Comparison of ENCODE assay signal across 9 mouse cellular contexts in the genomic region with DNA sequence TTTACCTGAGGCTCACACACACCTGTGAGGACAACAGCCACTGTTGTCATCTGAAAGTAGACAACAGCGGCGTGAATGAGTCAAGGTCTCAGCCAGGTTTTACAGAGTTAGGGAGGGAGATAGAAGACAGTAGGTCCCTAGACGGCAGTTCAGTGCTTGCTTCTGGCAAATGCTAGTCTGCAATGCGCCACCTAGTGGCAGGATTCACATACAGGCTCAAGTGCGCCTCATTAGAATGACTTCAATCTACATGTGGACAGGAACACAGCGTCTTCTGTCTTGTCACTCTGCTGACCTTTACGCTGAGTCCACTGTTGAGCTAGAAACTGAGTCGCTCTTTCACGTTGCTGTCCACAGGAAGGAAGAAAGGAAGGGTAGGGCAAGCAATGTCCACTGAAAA.
A peak's percentile ranks its signal among the peaks of the same experiment; 100 is the strongest.
DNase-seq lines count a peak whose midpoint lies in the region; ATAC-seq and TF ChIP-seq lines count a peak whose summit lies in the region.
"Had no signal": no experiment of that assay in that cellular context is flagged by ENCODE, and none has a peak within 500 bp of the region (broad histone marks: within the 10 kb centered on the region; RNA-seq: fewer than 3 reads in every experiment).

No protein-coding gene starts in this region.

- H3K36me3 ChIP-seq in kidney, embryonic 16.5 days (ENCODE audit: insufficient read depth, low read length), result no peaks in the 10 kb centered on the region
- no peaks in the 10 kb centered on the region for H3K36me3 ChIP-seq in embryonic facial prominence, embryonic 11.5 days (replicated peaks; ENCODE audit: control insufficient read depth, insufficient read depth, low read depth, low read length)
- no peaks in the 10 kb centered on the region for H3K36me3 ChIP-seq in intestine, postnatal 0 days (ENCODE audit: control insufficient read depth, insufficient read depth)
- H3K36me3 ChIP-seq in limb, embryonic 13.5 days, result no peaks in the 10 kb centered on the region
- H3K36me3 ChIP-seq in neural tube, embryonic 11.5 days (ENCODE audit: control insufficient read depth, insufficient read depth, low read length), result no peaks in the 10 kb centered on the region

- 35% methylated on average over 9 of the region's 9 CpGs for WGBS in kidney, embryonic 16.5 days
- 28% methylated on average over 9 of the region's 9 CpGs for WGBS in embryonic facial prominence, embryonic 11.5 days
- WGBS in intestine, postnatal 0 days, result 30% methylated on average over 9 of the region's 9 CpGs
- WGBS in limb, embryonic 13.5 days, result 42% methylated on average over 9 of the region's 9 CpGs
- 28% methylated on average over 9 of the region's 9 CpGs for WGBS in neural tube, embryonic 11.5 days

- peaks cover 10% of the 10 kb centered on the region; the same call in 1 of the 2 replicates for H3K4me1 ChIP-seq in kidney, embryonic 16.5 days (ENCODE audit: insufficient read depth, low read length)
- H3K4me1 ChIP-seq in embryonic facial prominence, embryonic 11.5 days (ENCODE audit: control insufficient read depth, insufficient read depth, low read length), result no peaks in the 10 kb centered on the region
- no peaks in the 10 kb centered on the region; the same call in 1 of the 2 replicates for H3K4me1 ChIP-seq in intestine, postnatal 0 days (replicated peaks; ENCODE audit: control insufficient read depth, insufficient read depth, low read length)
- H3K4me1 ChIP-seq in limb, embryonic 13.5 days, result peaks cover 37% of the 10 kb centered on the region
- peaks cover 3% of the 10 kb centered on the region; the same call in 1 of the 2 replicates for H3K4me1 ChIP-seq in neural tube, embryonic 11.5 days (ENCODE audit: control insufficient read depth, insufficient read depth, low read length)

- H3K9me3 ChIP-seq in kidney, embryonic 16.5 days (ENCODE audit: low read length), result no peaks in the 10 kb centered on the region
- H3K9me3 ChIP-seq in embryonic facial prominence, embryonic 11.5 days (replicated peaks; ENCODE audit: control insufficient read depth, low read length), result no peaks in the 10 kb centered on the region
- no peaks in the 10 kb centered on the region for H3K9me3 ChIP-seq in intestine, postnatal 0 days (ENCODE audit: control insufficient read depth)
- no peaks in the 10 kb centered on the region for H3K9me3 ChIP-seq in limb, embryonic 13.5 days
- H3K9me3 ChIP-seq in neural tube, embryonic 11.5 days (ENCODE audit: control insufficient read depth, low read length), result no peaks in the 10 kb centered on the region

- no peak overlapping the region for H3K27ac ChIP-seq in kidney, embryonic 16.5 days (ENCODE audit: low read length)
- H3K27ac ChIP-seq in embryonic facial prominence, embryonic 11.5 days (replicated peaks; ENCODE audit: low read depth, low read length), result no peak overlapping the region
- H3K27ac ChIP-seq in intestine, postnatal 0 days (ENCODE audit: low read depth, low read length), result no peak overlapping the region
- H3K27ac ChIP-seq in limb, embryonic 13.5 days, result no peak overlapping the region
- no peak overlapping the region for H3K27ac ChIP-seq in neural tube, embryonic 11.5 days (ENCODE audit: low read depth, low read length)

- no peak for ATAC-seq in kidney, embryonic 16.5 days (ENCODE audit: low FRiP score, low TSS enrichment)
- ATAC-seq in embryonic facial prominence, embryonic 11.5 days (replicated peaks; ENCODE audit: insufficient number of reproducible peaks, low FRiP score, low TSS enrichment, low read depth), result no peak
- peak; percentile 45; the same call in 1 of the 2 replicates for ATAC-seq in intestine, postnatal 0 days
- ATAC-seq in limb, embryonic 13.5 days (ENCODE audit: low FRiP score, low read depth), result 0 out of 2 replicates have a peak, but pooled peaks have one; percentile 12
- ATAC-seq in neural tube, embryonic 11.5 days (ENCODE audit: insufficient read depth, low FRiP score, low TSS enrichment), result no peak

- H3K4me2 ChIP-seq in kidney, embryonic 16.5 days (replicated peaks; ENCODE audit: low read depth, low read length), result no peak overlapping the region
- H3K4me2 ChIP-seq in embryonic facial prominence, embryonic 11.5 days (ENCODE audit: low read depth, low read length), result no peak overlapping the region
- no peak overlapping the region for H3K4me2 ChIP-seq in intestine, postnatal 0 days (replicated peaks; ENCODE audit: low read depth)
- H3K4me2 ChIP-seq in limb, embryonic 13.5 days (replicated peaks), result no peak overlapping the region
- H3K4me2 ChIP-seq in neural tube, embryonic 11.5 days (ENCODE audit: low read depth), result no peak overlapping the region

- DNase-seq in kidney, adult 11 months, result peak; percentile 51
- peak; percentile 36 to 48 for DNase-seq in adrenal gland, postnatal 4 days (ENCODE audit: low spot score in 2 of 2)
- DNase-seq in embryonic facial prominence, embryonic 11.5 days (ENCODE audit: low spot score), result peak; percentile 84
- DNase-seq in neural tube, embryonic 11.5 days (ENCODE audit: low spot score), result peak; percentile 80
- DNase-seq in telencephalon, adult 2 months (ENCODE audit: low read depth, low spot score), result peak; percentile 41

- no peak overlapping the region for H3K9ac ChIP-seq in kidney, embryonic 16.5 days (replicated peaks; ENCODE audit: low read length)
- H3K9ac ChIP-seq in embryonic facial prominence, embryonic 11.5 days (replicated peaks; ENCODE audit: low read length), result no peak overlapping the region
- H3K9ac ChIP-seq in intestine, postnatal 0 days (ENCODE audit: low read depth, low read length), result no peak overlapping the region
- no peak overlapping the region for H3K9ac ChIP-seq in limb, embryonic 13.5 days
- H3K9ac ChIP-seq in neural tube, embryonic 11.5 days (ENCODE audit: low read length), result no peak overlapping the region

- H3K27me3 ChIP-seq in kidney, embryonic 16.5 days (ENCODE audit: insufficient read depth, low read length), result no peaks in the 10 kb centered on the region
- no peaks in the 10 kb centered on the region for H3K27me3 ChIP-seq in embryonic facial prominence, embryonic 11.5 days (ENCODE audit: control insufficient read depth, insufficient read depth, low read length)
- H3K27me3 ChIP-seq in intestine, postnatal 0 days (replicated peaks; ENCODE audit: control insufficient read depth, insufficient read depth, low read length), result no peaks in the 10 kb centered on the region; the same call in 1 of the 2 replicates
- H3K27me3 ChIP-seq in limb, embryonic 13.5 days, result no peaks in the 10 kb centered on the region
- H3K27me3 ChIP-seq in neural tube, embryonic 11.5 days (ENCODE audit: control insufficient read depth, insufficient read depth, low read length), result no peaks in the 10 kb centered on the region; the same call in 1 of the 2 replicates

- peak; percentile 97 for TF ChIP-seq CTCF in intestine, postnatal 0 days (IDR thresholded peaks at IDR 0.05; ENCODE audit: low read depth)

- H3K4me3 ChIP-seq in kidney, embryonic 16.5 days (ENCODE audit: low read length), result no peak overlapping the region
- H3K4me3 ChIP-seq in embryonic facial prominence, embryonic 11.5 days (ENCODE audit: low read depth, low read length), result no peak overlapping the region
- H3K4me3 ChIP-seq in intestine, postnatal 0 days (ENCODE audit: low read depth, low read length), result no peak overlapping the region
- H3K4me3 ChIP-seq in limb, embryonic 13.5 days, result no peak overlapping the region
- H3K4me3 ChIP-seq in neural tube, embryonic 11.5 days (ENCODE audit: low read depth, low read length), result no peak overlapping the region
- H3K4me3 ChIP-seq: erythroblast, embryonic 14.5 days had no signal

Comparison
In these comparisons a context has a peak if more than half of its experiments do, and no peak if none do; other contexts are left out.
1. ATAC-seq: peak in intestine, postnatal 0 days (single experiment) and limb, embryonic 13.5 days (single experiment); none in kidney, embryonic 16.5 days (single experiment), embryonic facial prominence, embryonic 11.5 days (single experiment) and neural tube, embryonic 11.5 days (single experiment).
2. Peak in every context shown above with its lines, with median percentiles within 50 percentile points of each other: DNase-seq.